Mouse (Mus musculus): ENCODE results near the gene Shisa6. TPM values are rescaled to one million over a fixed set of nuclear protein-coding genes. Genes with fewer than 3 reads are reported as not detected.
"Not testable (repeated sequence)": the region's sequence is repeated elsewhere in the genome, so short reads cannot be mapped to it uniquely, and the experiment has no call there.

Gene Shisa6
- polyA plus RNA-seq, 1 experiment from 2014 or later = not detected

DNA sequence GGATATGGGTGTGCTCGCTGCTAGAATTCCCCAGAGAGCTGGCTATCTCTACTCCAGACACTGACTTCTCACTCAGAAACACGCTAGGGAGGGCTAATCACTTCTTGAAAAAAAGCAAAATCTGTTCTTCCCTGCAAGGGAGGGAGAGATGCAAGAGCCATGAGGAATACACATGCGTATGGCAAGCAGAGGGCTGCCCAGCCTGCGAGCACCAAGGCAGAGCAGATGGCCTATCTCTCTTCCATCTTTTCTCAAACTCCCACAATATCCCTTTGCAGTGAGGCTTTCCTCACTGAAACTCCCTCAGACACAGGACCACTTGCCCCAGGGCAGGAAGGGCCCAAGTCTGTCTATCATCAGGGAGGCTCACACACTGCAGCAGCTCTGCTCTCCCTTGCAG, 3.4 kb downstream of the Shisa6 start:
- Histone ChIP-seq H3K4me3 (ENCODE audit: inconsistent target) (no peak overlapping the region), H3K79me2 (ENCODE audit: inconsistent target) (no peaks in the 10 kb centered on the region), H3K27ac (no peak overlapping the region), H3K36me3 (ENCODE audit: inconsistent target) (no peaks in the 10 kb centered on the region)
- WGBS (ENCODE audit: missing documents) = 73% methylated on average over 4 of the region's 4 CpGs

- Histone ChIP-seq H3K79me2 (ENCODE audit: inconsistent target) (no peaks in the 10 kb centered on the region), H3K27ac (no peak overlapping the region), H3K4me3 (ENCODE audit: inconsistent target) (no peak overlapping the region), H3K36me3 (ENCODE audit: inconsistent target) (no peaks in the 10 kb centered on the region)
- 88% methylated on average over 6 of the region's 6 CpGs for WGBS (ENCODE audit: missing documents)
These were observed 6.4 kb downstream of the Shisa6 start for GRCm38 (mm10) chr11:66519386-66519785.

- Histone ChIP-seq H3K27ac (no peak overlapping the region), H3K4me3 (ENCODE audit: inconsistent target) (no peak overlapping the region), H3K79me2 (ENCODE audit: inconsistent target) (no peaks in the 10 kb centered on the region), H3K36me3 (ENCODE audit: inconsistent target) (no peaks in the 10 kb centered on the region)
- WGBS (ENCODE audit: missing documents) = 86% methylated on average over 5 of the region's 5 CpGs
These were observed 11.4 kb downstream of the Shisa6 start for GRCm38 (mm10) chr11:66514346-66514745.

DNA sequence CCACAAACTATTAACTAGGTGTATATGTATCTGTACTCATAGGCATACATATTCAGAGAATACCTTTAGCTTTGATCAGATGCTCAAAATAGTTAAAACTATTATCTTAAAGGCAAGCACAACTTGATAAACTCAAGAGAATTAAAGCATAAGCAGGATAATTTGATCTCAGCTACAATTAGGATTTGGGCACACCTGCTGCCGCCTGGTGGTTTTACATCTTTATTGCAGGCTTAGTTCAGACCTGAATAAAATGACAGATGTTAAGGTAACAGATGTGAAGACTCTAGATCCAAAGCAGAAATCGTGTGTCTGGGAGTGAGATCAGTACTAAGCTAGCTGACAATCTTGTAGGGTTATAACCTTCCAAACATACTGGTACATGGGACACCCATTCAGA, 24.8 kb downstream of the Shisa6 start:
- 62% methylated on average over 2 of the region's 2 CpGs for WGBS (ENCODE audit: missing documents)
- Histone ChIP-seq H3K79me2 (ENCODE audit: inconsistent target) (no peaks in the 10 kb centered on the region), H3K27ac (no peak overlapping the region), H3K36me3 (ENCODE audit: inconsistent target) (no peaks in the 10 kb centered on the region), H3K4me3 (ENCODE audit: inconsistent target) (no peak overlapping the region)

GRCm38 (mm10) chr11:66498857-66499445, 26.8 kb downstream of the Shisa6 start:
- Histone ChIP-seq H3K36me3 (ENCODE audit: inconsistent target) (no peaks in the 10 kb centered on the region), H3K79me2 (ENCODE audit: inconsistent target) (no peaks in the 10 kb centered on the region), H3K4me3 (ENCODE audit: inconsistent target) (no peak overlapping the region), H3K27ac (no peak overlapping the region)
- WGBS (ENCODE audit: missing documents) = 88% methylated on average over 9 of the region's 9 CpGs

DNA sequence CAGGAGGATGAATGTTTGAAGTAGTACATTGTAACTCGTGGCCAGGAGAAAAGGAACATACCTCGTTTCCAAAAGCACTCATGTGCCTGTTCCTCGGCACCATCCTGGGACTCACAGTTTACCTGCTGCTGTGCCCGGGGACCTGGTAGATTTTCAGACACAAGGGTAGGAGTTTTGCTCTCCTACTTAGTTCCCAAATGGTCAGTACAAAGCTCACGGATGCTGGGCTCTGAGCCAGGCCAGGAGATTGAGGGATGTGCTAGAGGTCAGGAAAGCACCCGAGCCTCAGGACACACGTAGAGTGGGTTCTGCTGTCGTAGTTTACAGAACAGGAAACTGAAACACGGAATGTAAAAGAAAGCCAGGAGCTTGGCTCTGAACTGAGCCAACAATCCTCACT, 29.5 kb downstream of the Shisa6 start:
- H3K4me3 ChIP-seq (ENCODE audit: inconsistent target) = no peak overlapping the region
- H3K27ac ChIP-seq = no peak overlapping the region
- H3K79me2 ChIP-seq (ENCODE audit: inconsistent target) = no peaks in the 10 kb centered on the region
- 75% methylated on average over 9 of the region's 9 CpGs for WGBS (ENCODE audit: missing documents)
- H3K36me3 ChIP-seq (ENCODE audit: inconsistent target) = no peaks in the 10 kb centered on the region

DNA sequence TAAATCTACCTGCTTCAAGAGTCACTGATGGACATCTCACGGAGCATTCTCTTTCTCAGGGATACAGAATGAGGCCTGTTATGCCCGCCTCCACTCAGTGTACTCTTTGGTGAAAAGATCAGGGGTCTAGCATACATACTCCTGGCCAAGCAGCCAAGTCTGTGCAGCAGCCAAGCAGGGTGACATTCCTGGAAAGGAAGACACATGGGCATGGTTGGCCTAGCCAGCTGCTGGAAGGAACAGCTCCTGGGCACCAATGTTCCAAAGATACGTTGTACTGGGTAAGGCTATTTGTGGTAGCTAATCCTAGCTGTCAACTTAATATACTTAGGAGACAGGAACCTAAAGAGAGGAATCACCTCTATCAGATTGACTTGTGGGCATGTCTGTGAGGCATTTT, 31.4 kb downstream of the Shisa6 start:
- no peaks in the 10 kb centered on the region for H3K36me3 ChIP-seq (ENCODE audit: inconsistent target)
- H3K4me3 ChIP-seq (ENCODE audit: inconsistent target) = no peak overlapping the region
- 81% methylated on average over 3 of the region's 3 CpGs for whole genome bisulfite sequencing (ENCODE audit: missing documents)
- H3K79me2 ChIP-seq (ENCODE audit: inconsistent target) = no peaks in the 10 kb centered on the region
- no peak overlapping the region for H3K27ac ChIP-seq

- 96% methylated on average over 4 of the region's 4 CpGs for WGBS (ENCODE audit: missing documents)
- H3K79me2 ChIP-seq (ENCODE audit: inconsistent target) = no peaks in the 10 kb centered on the region
- no peak overlapping the region for H3K4me3 ChIP-seq (ENCODE audit: inconsistent target)
- no peak overlapping the region for H3K27ac ChIP-seq
- no peaks in the 10 kb centered on the region for H3K36me3 ChIP-seq (ENCODE audit: inconsistent target)
These were observed 38.0 kb downstream of the Shisa6 start for GRCm38 (mm10) chr11:66487765-66488164.

DNA sequence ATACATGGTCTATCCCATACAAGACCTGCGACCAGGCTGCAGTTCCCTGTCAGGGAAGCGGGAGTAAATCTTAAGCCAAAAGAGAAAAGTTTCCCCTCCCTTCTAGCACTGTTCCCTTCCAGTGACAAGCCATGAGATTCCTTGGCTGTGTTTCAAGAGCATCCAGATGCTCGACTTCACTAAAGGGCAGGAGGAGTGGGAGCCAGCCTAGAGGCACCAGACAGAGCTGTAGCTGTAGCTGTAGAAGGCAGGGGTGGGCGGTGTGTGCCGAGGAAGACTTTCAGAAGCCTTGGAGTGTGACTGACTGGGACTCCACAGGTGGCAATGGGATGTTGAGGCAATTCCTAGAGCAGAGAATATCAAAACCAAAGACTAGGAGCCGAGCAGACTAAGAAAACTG, 43.3 kb downstream of the Shisa6 start:
- Histone ChIP-seq H3K4me3 (ENCODE audit: inconsistent target) (no peak overlapping the region), H3K27ac (no peak overlapping the region), H3K36me3 (ENCODE audit: inconsistent target) (no peaks in the 10 kb centered on the region), H3K79me2 (ENCODE audit: inconsistent target) (no peaks in the 10 kb centered on the region)
- WGBS (ENCODE audit: missing documents) = 89% methylated on average over 6 of the region's 6 CpGs

GRCm38 (mm10) chr11:66442631-66443030, 83.1 kb downstream of the Shisa6 start:
- Histone ChIP-seq H3K79me2 (ENCODE audit: inconsistent target) (no peaks in the 10 kb centered on the region), H3K4me3 (ENCODE audit: inconsistent target) (no peak overlapping the region)
- WGBS (ENCODE audit: missing documents) = 53% methylated on average over 5 of the region's 5 CpGs

DNA sequence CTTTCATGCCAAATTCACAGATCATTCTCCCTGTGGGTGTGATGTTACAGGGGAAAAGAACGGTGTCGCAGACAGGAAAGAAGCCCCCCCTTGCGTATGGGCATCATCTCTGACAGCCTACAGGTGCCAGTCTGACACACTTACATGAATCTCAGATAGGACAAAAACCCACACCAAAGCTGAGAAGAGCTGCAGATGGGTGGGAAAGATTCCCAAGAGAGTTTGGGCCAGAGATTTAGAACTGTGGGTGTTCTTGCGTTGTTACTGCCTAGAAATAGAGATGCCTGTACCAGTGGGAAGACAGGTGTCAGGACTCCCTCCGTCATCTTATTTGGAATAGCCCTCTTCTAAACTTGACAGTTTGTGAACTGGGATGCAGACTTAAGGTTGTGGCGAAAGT, 99.6 kb downstream of the Shisa6 start:
- no peaks in the 10 kb centered on the region for H3K79me2 ChIP-seq (ENCODE audit: inconsistent target)
- H3K36me3 ChIP-seq (ENCODE audit: inconsistent target) = no peaks in the 10 kb centered on the region
- H3K4me3 ChIP-seq (ENCODE audit: inconsistent target) = no peak overlapping the region
- WGBS (ENCODE audit: missing documents) = 93% methylated on average over 6 of the region's 6 CpGs
- no peak overlapping the region for H3K27ac ChIP-seq

More at GRCm38 (mm10) chr11:66442631-66443030, 83.1 kb downstream of the Shisa6 start:
- Histone ChIP-seq H3K27ac (no peak overlapping the region), H3K36me3 (ENCODE audit: inconsistent target) (no peaks in the 10 kb centered on the region)

- no peak overlapping the region for H3K27ac ChIP-seq
- 82% methylated on average over 3 of the region's 3 CpGs for WGBS (ENCODE audit: missing documents)
- no peaks in the 10 kb centered on the region for H3K36me3 ChIP-seq (ENCODE audit: inconsistent target)
- H3K79me2 ChIP-seq (ENCODE audit: inconsistent target) = no peaks in the 10 kb centered on the region
- no peak overlapping the region for H3K4me3 ChIP-seq (ENCODE audit: inconsistent target)
These were observed 107.5 kb downstream of the Shisa6 start for GRCm38 (mm10) chr11:66418216-66418615.

DNA sequence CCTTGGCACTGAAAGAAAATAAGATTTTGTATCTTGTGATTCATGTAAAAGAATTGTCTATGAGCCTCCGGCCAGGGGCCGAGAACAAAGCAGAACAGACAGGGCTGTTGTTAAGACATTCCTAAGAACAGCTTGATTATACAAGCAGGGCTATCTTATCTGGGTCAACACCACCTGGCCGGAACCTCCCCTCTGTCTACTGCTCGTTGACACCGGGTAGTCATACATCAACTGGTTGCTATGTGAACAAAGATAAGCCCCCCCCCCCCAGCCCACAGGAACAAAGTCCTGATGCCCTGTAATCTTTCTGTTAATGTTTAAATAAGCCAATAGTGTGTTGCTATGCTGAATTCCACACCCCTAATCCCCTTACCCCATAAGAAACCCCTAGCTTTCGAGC, 117.0 kb downstream of the Shisa6 start:
- H3K4me3 ChIP-seq (ENCODE audit: inconsistent target); H3K36me3 ChIP-seq (ENCODE audit: inconsistent target); H3K27ac ChIP-seq; H3K79me2 ChIP-seq (ENCODE audit: inconsistent target): not testable (repeated sequence)
- 91% methylated on average over 6 of the region's 6 CpGs for WGBS (ENCODE audit: missing documents)

DNA sequence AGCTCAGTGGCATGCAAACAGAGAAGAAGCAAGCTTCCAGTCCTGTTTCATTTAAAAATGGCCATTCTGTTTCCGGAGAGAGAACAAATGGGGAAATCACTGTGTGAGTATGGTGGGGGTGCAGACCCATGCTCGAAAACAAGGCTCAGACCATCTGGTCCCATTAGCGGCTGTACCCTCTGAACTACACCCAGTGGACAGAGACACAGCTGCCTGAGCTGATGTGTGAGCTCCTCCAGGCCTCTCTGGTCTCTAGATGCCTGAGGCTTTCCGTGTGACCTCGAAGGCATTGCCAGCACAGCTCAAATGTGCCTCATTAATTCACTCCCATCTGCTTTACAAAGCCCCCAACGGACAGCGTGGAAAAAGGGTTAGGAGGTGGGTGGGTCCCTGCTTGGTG, 125.7 kb downstream of the Shisa6 start:
- no peak overlapping the region for H3K4me3 ChIP-seq (ENCODE audit: inconsistent target)
- H3K79me2 ChIP-seq (ENCODE audit: inconsistent target) = no peaks in the 10 kb centered on the region
- H3K27ac ChIP-seq = no peak overlapping the region
- WGBS (ENCODE audit: missing documents) = 77% methylated on average over 7 of the region's 7 CpGs
- no peaks in the 10 kb centered on the region for H3K36me3 ChIP-seq (ENCODE audit: inconsistent target)

GRCm38 (mm10) chr11:66387561-66387960, 138.2 kb downstream of the Shisa6 start:
- Histone ChIP-seq H3K27ac (no peak overlapping the region), H3K79me2 (ENCODE audit: inconsistent target) (no peaks in the 10 kb centered on the region), H3K4me3 (ENCODE audit: inconsistent target) (no peak overlapping the region), H3K36me3 (ENCODE audit: inconsistent target) (no peaks in the 10 kb centered on the region)
- WGBS (ENCODE audit: missing documents) = 76% methylated on average over 3 of the region's 3 CpGs

- WGBS (ENCODE audit: missing documents) = 70% methylated on average over 3 of the region's 3 CpGs
- no peak overlapping the region for H3K27ac ChIP-seq
- no peak overlapping the region for H3K4me3 ChIP-seq (ENCODE audit: inconsistent target)
- no peaks in the 10 kb centered on the region for H3K79me2 ChIP-seq (ENCODE audit: inconsistent target)
- no peaks in the 10 kb centered on the region for H3K36me3 ChIP-seq (ENCODE audit: inconsistent target)
These were observed 154.0 kb downstream of the Shisa6 start for GRCm38 (mm10) chr11:66371796-66372195.
